Mouse (Mus musculus) ZHBTc4 (cell line): ENCODE measurements around the gene Secisbp2.

ENCODE experiments used
- DNase-seq: peaks from one replicate; pipeline ENCODE4 v3.0.0-alpha.2; 2011; ENCODE audit warnings: low read depth, low spot score

Gene Secisbp2

DNA sequence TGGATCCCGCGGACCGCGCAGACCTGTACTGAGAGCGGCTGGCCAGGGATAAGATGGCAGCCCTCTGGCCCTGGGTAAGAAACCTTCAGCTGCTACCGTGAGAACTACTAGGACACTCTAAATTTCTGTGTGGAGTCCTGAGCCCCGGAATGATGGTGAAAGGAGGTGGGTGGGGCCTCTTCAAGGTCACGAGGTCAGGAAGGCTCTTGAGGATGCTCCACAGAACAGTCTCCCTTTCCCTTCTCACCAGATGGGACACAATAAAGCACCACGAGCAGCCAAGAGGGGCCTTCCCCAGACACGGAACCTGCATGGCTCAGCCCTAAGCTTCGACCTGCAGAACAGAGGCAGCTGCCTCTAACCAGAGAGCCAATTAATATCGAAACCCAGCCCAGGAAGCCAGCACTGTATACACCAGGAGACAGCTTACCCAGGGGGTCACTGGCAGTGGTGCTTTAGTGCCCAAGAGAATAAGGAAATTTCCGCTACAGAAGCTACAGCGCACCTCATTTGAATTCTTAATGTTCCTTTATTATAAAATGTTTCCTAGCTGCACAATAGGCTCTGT lies 80.7 kb downstream of the Secisbp2 start:
- DNase-seq: no peak
